Mouse (Mus musculus) G1E (cell line): ENCODE measurements around the gene Bpifb9a.

Experiments
- CTCF ChIP-seq: IDR thresholded peaks from 2 replicates; pipeline ENCODE4 v1.5.1; 2012; ENCODE audit warnings: low read depth, low read length, inconsistent platforms, mixed read lengths
- GATA1 ChIP-seq: IDR thresholded peaks from 2 replicates; pipeline ENCODE4 v1.6.1; 2012; ENCODE audit warnings: borderline replicate concordance, low read length, inconsistent platforms, mixed read lengths
- GATA2 ChIP-seq: IDR thresholded peaks from 2 replicates; pipeline ENCODE4 v1.6.1; 2012; ENCODE audit warnings: low read depth, low read length, inconsistent platforms, borderline replicate concordance
- POLR2AphosphoS5 ChIP-seq: IDR thresholded peaks from 2 replicates; pipeline ENCODE4 v1.6.1; 2012; ENCODE audit warnings: low read depth, low read length, inconsistent platforms; ENCODE audit not compliant: insufficient replicate concordance
- TAL1 ChIP-seq: conservative IDR thresholded peaks from 2 replicates; pipeline ENCODE4 v1.6.1; 2012; ENCODE audit warnings: low read depth, low read length, inconsistent platforms, mixed read lengths

GRCm38 (mm10) chr2:154300496-154300895 is 42.8 kb downstream of the Bpifb9a start:
- TF ChIP-seq CTCF, result peak; percentile 81
- TF ChIP-seq GATA1, result no peak
- no peak for TF ChIP-seq TAL1
- TF ChIP-seq POLR2AphosphoS5, result no peak
- no peak for TF ChIP-seq GATA2
